Mouse (Mus musculus) macrophage (primary cell): ENCODE data around the gene Cetn2. TPM values are rescaled to one million over a fixed set of nuclear protein-coding genes. Genes with fewer than 3 reads are reported as not detected.
A peak's percentile ranks its signal among the peaks of the same experiment; 100 is the strongest.

ENCODE experiments used
- H3K27ac ChIP-seq: fragments of 350-480 bp; formaldehyde crosslinking; 2 replicates; pipeline ENCODE4 v1.9.0; 2021
- H3K36me3 ChIP-seq: fragments of 350-480 bp; formaldehyde crosslinking; 2 replicates; pipeline ENCODE4 v1.9.0; 2021; ENCODE audit errors: inconsistent target
- H3K4me3 ChIP-seq: fragments of 350-480 bp; formaldehyde crosslinking; 2 replicates; pipeline ENCODE4 v1.9.0; 2021; ENCODE audit errors: inconsistent target
- H3K79me2 ChIP-seq: fragments of 350-480 bp; formaldehyde crosslinking; 2 replicates; pipeline ENCODE4 v1.9.0; 2021; ENCODE audit errors: inconsistent target
- WGBS: methylation state at CpG from one replicate; pipeline ENCODE4 v1.1.7; 2026; ENCODE audit warnings: inconsistent platforms; ENCODE audit not compliant: missing documents; 5-methylcytosine and 5-hydroxymethylcytosine counted together
- polyA plus RNA-seq: library from polyadenylated mRNA; stranded (reverse); fragments of 250-400 nt; gene quantifications from 3 replicates; pipeline ENCODE4 v1.2.4, GENCODE M21; 2018; ENCODE audit warnings: inconsistent platforms
- total RNA-seq, 78 experiments: library from RNA; depleted of rRNA; stranded (reverse); fragments of 250-400 nt; gene quantifications; 1 replicate in 9 of 78; 2 replicates in 24 of 78; 3 replicates in 43 of 78; 4 replicates in 2 of 78; pipeline ENCODE4 v1.2.4; 2018; ENCODE audit warnings: inconsistent platforms in 56 of 78

The Cetn2 gene
- total RNA-seq (2018; cell fraction: chromatin; rRNA removed) = 1 to 10 TPM in 18 of 26 experiments, under 1 TPM in 4, not detected in 4; 0.69 to 8.5 (median 2.6) TPM
- 10 to 100 TPM; 30.1 to 47.9 (median 38.7) TPM for total RNA-seq (2018; cell fraction: cytosol; rRNA removed)
- 10 to 100 TPM in 15 of 26 experiments, 1 to 10 TPM in 11; 5.3 to 24.3 (median 12.8) TPM for total RNA-seq (2018; cell fraction: nucleus; rRNA removed)
- 44.0 to 88.1 TPM (median 45.2 TPM) in 3 replicates for polyA plus RNA-seq

DNA sequence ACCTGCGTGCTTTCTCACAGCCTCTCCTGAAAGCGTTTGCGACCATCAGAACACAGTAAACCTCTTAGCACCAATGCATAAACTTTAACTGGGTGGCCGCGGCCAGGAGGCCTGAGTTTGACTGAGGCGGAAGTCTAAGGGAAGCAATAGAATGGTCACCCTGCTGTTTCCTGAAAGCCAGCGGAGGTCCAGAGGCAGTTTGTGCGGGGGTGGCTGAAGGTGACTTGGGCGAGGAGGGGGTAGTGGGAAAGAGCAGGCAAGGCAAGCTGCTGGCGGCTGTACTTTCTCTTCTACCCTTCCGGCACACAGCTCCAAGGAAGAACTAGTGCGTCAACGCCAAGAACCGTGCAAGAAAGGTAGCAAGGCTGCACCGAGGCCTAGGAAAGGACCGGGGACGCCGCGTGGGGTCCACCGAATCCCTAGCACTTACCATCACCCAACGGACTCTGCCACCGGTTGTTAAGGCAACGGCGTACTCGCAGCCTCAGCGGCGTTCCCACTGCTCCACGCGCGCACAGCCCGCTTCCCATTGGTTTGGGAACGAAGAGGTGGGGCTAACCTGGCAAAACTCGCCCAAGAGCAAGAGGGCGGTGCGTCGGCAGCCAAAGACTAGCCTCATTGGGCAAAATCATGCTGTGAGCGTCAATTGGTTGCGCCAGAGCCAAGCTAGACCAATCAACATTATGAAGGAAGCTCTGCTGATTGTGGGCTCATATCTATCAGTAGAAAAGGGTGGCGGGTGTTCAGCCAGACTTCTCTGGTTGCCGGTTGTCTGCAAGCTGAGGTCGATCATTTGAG is at the start of gene Cetn2, which contains the start of gene Nsdhl:
Gene Cetn2 (minus strand): TSS at position 528 of the 798 bp plus-strand sequence.
Gene Nsdhl (plus strand): TSS at position 674 of the 798 bp plus-strand sequence.
- Histone ChIP-seq H3K4me3 (peak within 1 kb of the TSS; percentile 72), H3K36me3 (no peaks in the 10 kb centered on the region), H3K27ac (peak within 1 kb of the TSS; percentile 74), H3K79me2 (peaks cover 24% of the 10 kb centered on the region; the same call in 1 of the 2 replicates)
- 22% methylated on average over 40 of the region's 41 CpGs for WGBS

DNA sequence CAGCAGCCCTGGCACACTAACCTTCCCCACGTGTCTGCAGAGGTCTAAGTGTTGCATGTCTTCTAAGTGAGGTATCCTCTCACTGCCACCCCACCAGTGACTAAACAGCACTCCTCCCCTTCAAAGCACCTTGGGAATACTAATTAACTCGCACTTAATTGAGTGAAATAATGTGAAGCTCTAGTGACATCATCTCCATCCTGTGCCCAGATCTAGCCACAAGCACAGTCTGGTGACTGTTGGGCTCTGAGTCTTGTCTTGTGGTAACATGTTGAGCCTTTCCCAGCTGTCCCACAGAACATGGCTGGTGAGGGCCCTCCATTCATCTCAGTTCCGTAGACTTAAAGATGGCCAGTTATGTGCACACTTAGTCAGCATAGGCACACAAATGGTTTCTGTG is 44.5 kb upstream of the Cetn2 start:
- Histone ChIP-seq H3K27ac (no peak overlapping the region), H3K36me3 (no peaks in the 10 kb centered on the region), H3K4me3 (no peak overlapping the region), H3K79me2 (no peaks in the 10 kb centered on the region)
- WGBS = 86% methylated on average over 2 of the region's 3 CpGs

DNA sequence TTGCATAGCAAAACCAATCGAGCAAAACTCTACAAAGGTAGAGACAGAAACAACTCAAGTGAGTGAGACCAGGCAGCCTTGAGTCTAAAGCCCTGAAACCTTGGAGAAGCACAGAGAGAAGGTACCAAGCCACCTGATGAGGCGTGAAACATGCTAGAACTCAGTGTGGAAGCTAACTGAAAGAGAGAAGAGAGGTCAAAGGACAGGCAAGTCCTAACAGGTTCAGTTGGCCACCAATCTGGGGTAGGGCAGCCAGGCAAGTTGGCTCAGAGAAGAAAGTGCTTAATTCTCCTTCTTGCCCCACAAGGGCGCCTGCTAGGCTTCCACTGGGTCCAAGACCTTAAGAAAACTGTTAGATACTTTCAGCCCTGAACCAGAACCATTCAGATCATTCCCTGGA is 43.3 kb upstream of the Cetn2 start:
- no peak overlapping the region for H3K27ac ChIP-seq
- no peaks in the 10 kb centered on the region for H3K36me3 ChIP-seq
- H3K79me2 ChIP-seq = no peaks in the 10 kb centered on the region
- 77% methylated on average over 3 of the region's 3 CpGs for WGBS
- H3K4me3 ChIP-seq = no peak overlapping the region

DNA sequence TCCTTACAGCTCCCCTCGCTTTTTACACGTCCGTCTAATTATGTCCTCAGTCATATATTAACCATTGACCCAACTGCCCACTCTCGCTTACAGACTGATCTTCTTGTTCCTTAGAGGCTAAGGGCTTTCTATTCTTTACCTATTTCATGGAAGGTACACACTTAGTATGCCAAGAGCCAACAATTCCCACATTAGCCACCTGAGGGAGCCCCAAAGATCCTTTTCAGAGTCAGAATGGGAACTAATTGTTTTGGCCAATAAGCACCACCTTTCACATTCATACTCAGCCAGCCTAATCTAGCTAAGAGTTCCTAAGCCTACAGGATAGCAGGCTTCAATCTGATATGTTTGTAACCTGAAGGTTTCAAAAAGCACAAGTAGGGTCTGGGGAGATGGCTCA is 42.2 kb upstream of the Cetn2 start:
- 90% methylated on average over 4 of the region's 4 CpGs for WGBS
- no peaks in the 10 kb centered on the region for H3K79me2 ChIP-seq
- no peak overlapping the region for H3K4me3 ChIP-seq
- no peaks in the 10 kb centered on the region for H3K36me3 ChIP-seq
- H3K27ac ChIP-seq = no peak overlapping the region

DNA sequence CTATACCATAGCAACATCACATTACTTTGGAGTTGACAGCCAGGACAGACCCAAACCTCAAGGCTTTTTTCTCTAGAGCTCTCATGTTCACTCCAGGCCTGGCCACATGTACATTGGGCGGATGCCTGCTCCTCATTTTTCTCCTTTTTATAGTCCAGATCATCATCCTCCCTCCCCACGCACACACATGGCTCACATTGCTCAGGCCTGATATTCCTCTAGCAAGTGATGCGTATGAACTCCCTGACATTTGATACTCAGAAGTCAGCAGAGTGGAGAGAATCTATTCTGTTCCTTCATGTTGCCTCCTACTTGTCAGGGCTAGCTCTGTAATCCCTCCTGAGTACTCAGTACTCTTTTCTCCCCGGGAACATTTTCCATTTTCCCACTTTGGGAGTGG is 38.3 kb upstream of the Cetn2 start:
- Histone ChIP-seq H3K36me3 (no peaks in the 10 kb centered on the region), H3K79me2 (no peaks in the 10 kb centered on the region), H3K27ac (no peak overlapping the region), H3K4me3 (no peak overlapping the region)
- 84% methylated on average over 3 of the region's 4 CpGs for WGBS

DNA sequence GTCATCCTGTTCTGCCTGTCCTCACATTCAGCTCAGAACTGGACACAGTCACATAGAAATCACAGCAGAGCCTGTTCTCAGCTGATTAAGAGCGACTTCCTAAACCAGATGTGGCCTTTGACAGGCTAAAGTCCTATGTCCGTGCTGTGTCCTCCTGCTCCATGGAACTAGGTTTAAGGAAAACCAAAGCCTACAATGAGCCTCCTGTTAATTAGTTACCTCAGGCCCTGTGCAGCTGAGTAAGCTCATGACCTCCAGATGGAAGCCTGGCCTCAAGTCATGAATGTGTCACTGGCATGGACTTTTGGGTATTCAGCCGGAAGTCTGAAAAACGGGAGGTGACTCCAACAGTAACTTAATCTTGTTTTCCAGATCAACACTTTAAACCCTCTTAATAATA is 35.3 kb upstream of the Cetn2 start:
- H3K79me2 ChIP-seq = no peaks in the 10 kb centered on the region
- WGBS = 87% methylated on average over 4 of the region's 4 CpGs
- no peak overlapping the region for H3K27ac ChIP-seq
- no peak overlapping the region for H3K4me3 ChIP-seq
- H3K36me3 ChIP-seq = no peaks in the 10 kb centered on the region; the same call in 1 of the 2 replicates

DNA sequence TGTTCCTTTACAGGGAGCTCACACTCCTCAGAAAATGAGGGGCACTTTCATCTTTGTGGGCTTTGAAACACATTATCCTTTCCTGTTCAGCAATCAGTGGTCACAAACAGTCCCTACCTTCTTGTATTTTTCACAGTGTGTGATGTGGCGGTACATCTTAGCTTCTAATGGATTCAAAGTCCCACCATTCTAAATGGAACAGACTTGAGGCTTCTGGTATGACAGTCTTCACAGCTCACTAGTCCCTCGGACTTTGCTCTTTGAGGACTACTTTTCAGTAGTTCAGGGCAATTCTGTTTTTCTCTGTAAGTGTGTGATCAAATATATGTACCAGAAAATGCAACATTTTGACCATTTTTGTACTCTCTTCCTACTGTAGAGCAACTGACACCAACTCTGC is 3.2 kb upstream of the Cetn2 start:
- H3K79me2 ChIP-seq = peaks cover 24% of the 10 kb centered on the region; the same call in 1 of the 2 replicates
- no peaks in the 10 kb centered on the region for H3K36me3 ChIP-seq
- 90% methylated on average over 2 of the region's 2 CpGs for WGBS
- no peak overlapping the region for H3K27ac ChIP-seq
- no peak overlapping the region for H3K4me3 ChIP-seq

DNA sequence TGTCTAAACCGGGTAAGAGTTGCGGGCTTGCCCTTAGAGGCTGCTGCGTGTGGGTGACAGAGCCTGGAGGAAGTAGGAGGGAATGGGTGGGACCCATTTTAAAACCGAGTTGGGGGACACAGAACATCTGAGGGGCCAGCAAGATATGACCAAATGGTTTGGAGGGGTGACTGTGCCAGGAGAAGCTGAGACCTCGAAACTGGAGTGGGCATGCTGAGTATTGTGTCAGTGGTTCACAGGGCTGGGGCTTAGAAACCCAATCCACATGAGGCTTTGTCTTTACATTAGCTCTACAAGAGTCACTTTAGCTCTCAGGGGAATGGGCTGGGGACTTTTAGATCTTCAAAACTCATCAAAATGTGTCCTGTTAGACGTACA is 460 bp upstream of the Cetn2 start:
- H3K27ac ChIP-seq = peak overlapping the region; percentile 74
- WGBS = 27% methylated on average over 6 of the region's 6 CpGs
- peak overlapping the region; percentile 72 for H3K4me3 ChIP-seq
- H3K79me2 ChIP-seq = peaks cover 24% of the 10 kb centered on the region; the same call in 1 of the 2 replicates
- no peaks in the 10 kb centered on the region for H3K36me3 ChIP-seq

DNA sequence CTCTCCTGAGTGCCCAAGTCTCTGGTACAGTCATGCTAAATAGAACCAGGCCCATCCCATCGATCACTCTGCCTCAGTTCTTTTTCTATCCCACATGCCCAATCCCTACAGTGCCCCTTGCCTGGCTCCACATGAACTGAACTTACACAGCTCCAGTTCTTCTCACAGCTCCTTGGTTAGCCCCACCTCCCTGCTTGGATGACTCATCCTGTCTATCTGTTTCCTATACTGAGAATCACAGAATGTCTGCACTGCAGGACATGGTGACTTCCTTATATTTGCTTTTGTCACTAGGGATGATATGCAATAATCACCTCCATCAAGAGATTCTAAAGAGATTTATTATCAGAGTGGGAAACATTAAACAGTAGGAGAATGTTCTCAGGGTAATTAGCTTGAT is 6.6 kb downstream of the Cetn2 start:
- Histone ChIP-seq H3K4me3 (no peak overlapping the region), H3K79me2 (no peaks in the 10 kb centered on the region), H3K27ac (no peak overlapping the region), H3K36me3 (no peaks in the 10 kb centered on the region)
- WGBS = 92% methylated on average over 1 of the region's 1 CpGs

DNA sequence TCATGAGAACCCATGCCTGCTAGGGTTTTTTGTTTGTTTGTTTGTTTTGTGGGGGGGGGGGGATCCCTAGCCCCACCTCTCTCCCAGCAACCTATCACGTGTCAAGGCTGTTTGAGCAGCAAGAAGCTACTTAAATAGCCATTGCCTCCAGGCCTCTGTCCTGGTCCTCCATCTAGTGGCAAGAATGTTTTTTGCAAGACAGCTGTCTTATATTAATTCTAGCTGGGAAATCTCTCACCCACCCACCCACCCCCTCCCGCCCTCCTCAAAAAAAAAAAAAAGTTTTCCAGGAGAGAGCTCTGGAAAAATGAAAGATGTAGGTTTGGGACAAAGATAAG is 9.8 kb downstream of the Cetn2 start:
- WGBS = 80% methylated on average over 1 of the region's 2 CpGs
- Histone ChIP-seq H3K36me3 (no peaks in the 10 kb centered on the region), H3K27ac (no peak overlapping the region), H3K4me3 (no peak overlapping the region), H3K79me2 (no peaks in the 10 kb centered on the region)

DNA sequence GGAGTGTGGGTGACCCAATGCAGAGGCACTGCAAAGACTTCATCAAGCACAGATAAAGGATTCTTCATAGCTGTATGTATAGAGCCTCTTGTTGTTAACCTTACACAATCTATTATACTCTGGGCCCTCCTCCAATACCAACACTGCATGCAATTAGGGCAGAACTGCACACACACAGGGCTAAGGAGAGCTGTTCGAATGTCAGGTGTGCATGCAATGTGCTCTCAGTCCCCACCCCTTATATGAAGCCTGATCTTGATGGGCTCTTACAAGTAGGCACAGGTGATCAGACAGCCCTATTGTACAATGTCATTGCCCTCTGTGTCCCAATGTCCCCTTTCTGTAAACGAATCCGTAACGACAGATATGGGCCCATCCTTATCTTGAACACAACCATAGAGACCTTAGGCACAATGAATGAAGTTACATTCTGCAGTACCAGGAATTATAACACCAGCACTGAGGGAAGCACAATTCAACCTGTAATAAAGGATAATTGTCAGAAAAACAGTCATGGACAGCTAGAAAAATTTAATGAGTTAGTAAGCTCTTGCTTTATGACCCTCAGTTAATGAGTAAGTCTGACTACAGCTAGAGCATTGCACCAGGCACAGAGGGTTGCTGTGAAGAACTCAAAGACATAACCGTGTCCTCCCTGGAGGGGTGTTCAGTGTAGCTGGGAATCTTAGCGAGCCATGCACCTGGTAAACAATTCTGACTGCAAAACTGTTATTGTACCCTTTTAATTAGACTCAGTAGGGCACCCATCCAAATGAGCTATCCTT is 10.4 kb downstream of the Cetn2 start:
- Histone ChIP-seq H3K4me3 (no peak overlapping the region), H3K36me3 (no peaks in the 10 kb centered on the region), H3K27ac (no peak overlapping the region), H3K79me2 (no peaks in the 10 kb centered on the region)
- 93% methylated on average over 5 of the region's 6 CpGs for whole genome bisulfite sequencing

DNA sequence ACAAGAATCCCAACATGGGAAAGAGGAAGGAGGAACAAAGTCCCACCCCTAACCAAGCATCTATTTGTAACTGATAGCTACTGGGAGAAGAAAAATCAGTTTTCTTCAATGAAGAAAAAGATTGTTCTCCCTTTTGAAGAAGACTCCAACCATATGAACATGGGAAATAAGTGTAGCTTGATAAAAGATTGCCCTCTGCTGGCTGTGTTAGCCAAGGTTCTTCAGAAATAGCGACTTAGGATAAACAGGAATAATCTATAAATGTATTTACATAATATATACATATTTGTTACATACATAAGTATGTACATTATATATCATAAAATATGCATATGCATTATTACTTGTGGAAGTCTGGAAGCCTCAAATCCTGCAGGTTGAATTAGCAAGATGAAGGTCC is 15.7 kb downstream of the Cetn2 start:
- WGBS = no CpG with 5 or more reads among the region's 1 CpGs
- Histone ChIP-seq H3K79me2 (no peaks in the 10 kb centered on the region), H3K27ac (no peak overlapping the region), H3K4me3 (no peak overlapping the region), H3K36me3 (no peaks in the 10 kb centered on the region)

DNA sequence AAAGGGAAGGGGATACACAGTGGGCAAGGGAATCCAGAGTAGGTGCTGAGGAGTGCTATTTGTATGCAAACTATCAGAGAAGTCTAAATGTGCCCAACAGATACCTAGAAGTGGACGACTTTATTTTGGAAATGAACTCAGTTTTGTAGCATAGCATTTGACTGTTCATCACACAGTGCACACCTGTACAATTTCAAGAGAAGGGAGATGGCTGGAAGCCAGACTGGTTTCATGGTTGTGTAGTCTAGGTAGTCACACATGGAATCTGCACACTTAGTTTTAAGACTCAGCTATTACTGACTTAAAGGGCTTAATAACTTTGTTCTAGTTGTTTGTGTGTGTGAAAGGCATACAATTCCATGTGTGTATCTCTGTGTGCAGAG is 22.2 kb downstream of the Cetn2 start:
- Histone ChIP-seq H3K36me3 (no peaks in the 10 kb centered on the region), H3K27ac (no peak overlapping the region), H3K79me2 (no peaks in the 10 kb centered on the region), H3K4me3 (no peak overlapping the region)
- 88% methylated on average over 1 of the region's 1 CpGs for WGBS

DNA sequence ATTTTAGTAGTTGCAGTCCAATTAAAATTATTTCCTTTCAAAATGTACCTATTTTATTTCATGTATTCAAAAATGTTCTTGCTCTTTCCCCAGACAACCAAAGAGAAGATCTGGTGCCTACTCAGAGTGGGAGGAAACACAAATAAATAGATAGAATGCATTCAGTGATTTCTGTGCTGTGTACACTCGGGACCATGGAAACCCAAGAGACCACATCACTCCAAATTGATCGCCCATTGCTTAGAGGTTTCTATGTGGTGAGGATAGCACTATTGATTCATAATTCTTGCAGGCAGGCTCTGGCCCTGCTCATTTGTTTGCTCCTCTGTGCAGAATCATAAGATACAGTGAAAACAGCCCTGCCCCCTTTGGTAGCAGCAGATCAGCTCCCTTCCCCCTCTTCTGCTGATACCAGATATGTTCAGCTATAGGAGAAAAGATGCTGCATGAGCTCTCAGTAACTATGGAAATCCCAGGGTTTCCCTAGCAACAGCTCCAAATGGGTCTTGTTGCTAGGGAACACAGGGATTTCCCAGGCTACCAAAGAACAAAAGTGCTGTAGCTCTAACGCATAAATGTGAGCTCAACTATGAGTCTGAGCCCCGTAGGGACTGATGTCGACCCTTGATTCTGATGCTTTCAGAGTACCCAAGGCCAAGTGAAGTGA is 22.7 kb downstream of the Cetn2 start:
- Histone ChIP-seq H3K27ac (no peak overlapping the region), H3K4me3 (no peak overlapping the region)
- 80% methylated on average over 5 of the region's 5 CpGs for WGBS

More for the DNA sequence above, 22.7 kb downstream of the Cetn2 start:
- H3K79me2 ChIP-seq = no peaks in the 10 kb centered on the region
- H3K36me3 ChIP-seq = no peaks in the 10 kb centered on the region
